Mouse (Mus musculus): Measurements from ENCODE around the gene Pi4ka. TPM values are rescaled to one million over a fixed set of nuclear protein-coding genes. Genes with fewer than 3 reads are reported as not detected.
"Not testable (repeated sequence)": the region's sequence is repeated elsewhere in the genome, so short reads cannot be mapped to it uniquely, and the experiment has no call there.

The Pi4ka gene
- total and polyA plus RNA-seq, 2 experiments, result 17.9 to 21.4 TPM

GRCm38 (mm10) chr16:17233702-17234498 is 172.2 kb downstream of the Pi4ka start:
- H3K4me3 ChIP-seq (ENCODE audit: insufficient read depth, low read depth, low read length), result peak overlapping the region; percentile 88
- no peaks in the 10 kb centered on the region for H3K27me3 ChIP-seq (ENCODE audit: control insufficient read depth, insufficient read depth, low read length)
- peak overlapping the region; percentile 96 for H3K9ac ChIP-seq (ENCODE audit: low read depth, low read length)
- peak overlapping the region; percentile 72 for H3K27ac ChIP-seq (replicated peaks; ENCODE audit: insufficient read depth, low read depth, low read length)
- peaks cover 15% of the 10 kb centered on the region for H3K4me1 ChIP-seq (ENCODE audit: control insufficient read depth, insufficient read depth, low read length)
- no peak for DNase-seq (ENCODE audit: extremely low read depth, low read depth, low spot score)
- H3K79me2 ChIP-seq (ENCODE audit: control insufficient read depth, insufficient read depth, low read length), result peaks cover 15% of the 10 kb centered on the region
- WGBS, result under 1% methylated on average over 61 of the region's 62 CpGs
- TF ChIP-seq CTCF (IDR thresholded peaks at IDR 0.05; ENCODE audit: low read depth, low read length), result no peak
- no peak for TF ChIP-seq POLR2A (IDR thresholded peaks at IDR 0.05; ENCODE audit: extremely low read depth, insufficient read depth, low read length)
- H3K36me3 ChIP-seq (ENCODE audit: control insufficient read depth, insufficient read depth, low read length), result no peaks in the 10 kb centered on the region

GRCm38 (mm10) chr16:17232794-17233701 is 173.1 kb downstream of the Pi4ka start, which contains the start of gene Hic2:
Gene Hic2 (plus strand): TSS chr16:17233572.
- Histone ChIP-seq H3K9ac (ENCODE audit: low read depth, low read length) (peak within 1 kb of the TSS; percentile 96), H3K27ac (replicated peaks; ENCODE audit: insufficient read depth, low read depth, low read length) (peak within 1 kb of the TSS; percentile 72), H3K4me1 (ENCODE audit: control insufficient read depth, insufficient read depth, low read length) (peaks cover 15% of the 10 kb centered on the region), H3K36me3 (ENCODE audit: control insufficient read depth, insufficient read depth, low read length) (no peaks in the 10 kb centered on the region), H3K27me3 (ENCODE audit: control insufficient read depth, insufficient read depth, low read length) (no peaks in the 10 kb centered on the region), H3K79me2 (ENCODE audit: control insufficient read depth, insufficient read depth, low read length) (peaks cover 13% of the 10 kb centered on the region), H3K4me3 (ENCODE audit: insufficient read depth, low read depth, low read length) (peak within 1 kb of the TSS; percentile 88)
- 3% methylated on average over 59 of the region's 59 CpGs for WGBS
- peak; percentile 81 for DNase-seq (ENCODE audit: extremely low read depth, low read depth, low spot score)
- TF ChIP-seq POLR2A (IDR thresholded peaks at IDR 0.05; ENCODE audit: extremely low read depth, insufficient read depth, low read length) (0 out of 2 replicates have a peak, but pooled peaks have one; percentile 57), CTCF (IDR thresholded peaks at IDR 0.05; ENCODE audit: low read depth, low read length) (no peak)

GRCm38 (mm10) chr16:17231523-17231922 is 174.6 kb downstream of the Pi4ka start:
- 97% methylated on average over 2 of the region's 2 CpGs for WGBS
- not testable (repeated sequence) for H3K4me3 ChIP-seq (ENCODE audit: insufficient read depth, low read depth, low read length); H3K36me3 ChIP-seq (ENCODE audit: control insufficient read depth, insufficient read depth, low read length); H3K27ac ChIP-seq (replicated peaks; ENCODE audit: insufficient read depth, low read depth, low read length); H3K9ac ChIP-seq (ENCODE audit: low read depth, low read length); H3K79me2 ChIP-seq (ENCODE audit: control insufficient read depth, insufficient read depth, low read length); DNase-seq (ENCODE audit: extremely low read depth, low read depth, low spot score); H3K27me3 ChIP-seq (ENCODE audit: control insufficient read depth, insufficient read depth, low read length)
- peaks cover 15% of the 10 kb centered on the region for H3K4me1 ChIP-seq (ENCODE audit: control insufficient read depth, insufficient read depth, low read length)

Other genes with a start within 250 kb of the Pi4ka start
- 33.8 and 34.7 TPM in 2 replicates for gene Ube2l3, start 203.7 kb downstream of the Pi4ka start, total RNA-seq (2014; rRNA removed)
- 45.7 and 54.0 TPM in 2 replicates for gene Ube2l3, start 203.7 kb downstream of the Pi4ka start, polyA plus RNA-seq (2012; rRNA removed)
- gene Rimbp3, start 197.7 kb downstream of the Pi4ka start, total RNA-seq (2014; rRNA removed), result not detected in 2 replicates
- not detected in 2 replicates for gene Rimbp3, start 197.7 kb downstream of the Pi4ka start, polyA plus RNA-seq (2012; rRNA removed)
- gene Hic2, start 172.7 kb downstream of the Pi4ka start, total RNA-seq (2014; rRNA removed), result 0.83 and 1.2 TPM in 2 replicates
- 0.87 and 1.1 TPM in 2 replicates for gene Hic2, start 172.7 kb downstream of the Pi4ka start, polyA plus RNA-seq (2012; rRNA removed)
- gene Tmem191c, start 130.2 kb downstream of the Pi4ka start, total RNA-seq (2014; rRNA removed), result 0.37 and 0.87 TPM in 2 replicates
- gene Tmem191c, start 130.2 kb downstream of the Pi4ka start, polyA plus RNA-seq (2012; rRNA removed), result 0.97 and 1.4 TPM in 2 replicates
- 636 and 666 TPM in 2 replicates for gene Serpind1, start 74.9 kb downstream of the Pi4ka start, total RNA-seq (2014; rRNA removed)
- 368 and 398 TPM in 2 replicates for gene Serpind1, start 74.9 kb downstream of the Pi4ka start, polyA plus RNA-seq (2012; rRNA removed)
- 15.9 and 18.8 TPM in 2 replicates for gene Snap29, start 328 bp downstream of the Pi4ka start, total RNA-seq (2014; rRNA removed)
- gene Snap29, start 328 bp downstream of the Pi4ka start, polyA plus RNA-seq (2012; rRNA removed), result 3.9 and 4.2 TPM in 2 replicates
- gene Crkl, start 45.7 kb upstream of the Pi4ka start, total RNA-seq (2014; rRNA removed), result 9.6 and 15.2 TPM in 2 replicates
- gene Crkl, start 45.7 kb upstream of the Pi4ka start, polyA plus RNA-seq (2012; rRNA removed), result 28.0 and 28.8 TPM in 2 replicates
- gene Aifm3, start 83.3 kb upstream of the Pi4ka start, total RNA-seq (2014; rRNA removed), result 1.4 and 3.7 TPM in 2 replicates
- 3.5 and 3.7 TPM in 2 replicates for gene Aifm3, start 83.3 kb upstream of the Pi4ka start, polyA plus RNA-seq (2012; rRNA removed)
- gene Lztr1, start 102.4 kb upstream of the Pi4ka start, total RNA-seq (2014; rRNA removed), result 39.0 and 53.0 TPM in 2 replicates
- 83.5 and 96.7 TPM in 2 replicates for gene Lztr1, start 102.4 kb upstream of the Pi4ka start, polyA plus RNA-seq (2012; rRNA removed)
- 15.1 and 18.8 TPM in 2 replicates for gene Thap7, start 124.8 kb upstream of the Pi4ka start, total RNA-seq (2014; rRNA removed)
- gene Thap7, start 124.8 kb upstream of the Pi4ka start, polyA plus RNA-seq (2012; rRNA removed), result 47.9 and 49.2 TPM in 2 replicates
- not detected in 2 replicates for gene Lrrc74b, start 154.9 kb upstream of the Pi4ka start, total RNA-seq (2014; rRNA removed)
- gene Lrrc74b, start 154.9 kb upstream of the Pi4ka start, polyA plus RNA-seq (2012; rRNA removed), result not detected in 2 replicates
- gene P2rx6, start 155.6 kb upstream of the Pi4ka start, total RNA-seq (2014; rRNA removed), result under 0.01 TPM in 1 of 2 replicates, not detected in the other
- gene P2rx6, start 155.6 kb upstream of the Pi4ka start, polyA plus RNA-seq (2012; rRNA removed), result 0.12 TPM in 1 of 2 replicates, not detected in the other
- 0.74 TPM in 2 replicates for gene Slc7a4, start 176.9 kb upstream of the Pi4ka start, total RNA-seq (2014; rRNA removed)
- gene Slc7a4, start 176.9 kb upstream of the Pi4ka start, polyA plus RNA-seq (2012; rRNA removed), result 1.9 and 5.3 TPM in 2 replicates
- gene Smpd4, start 213.0 kb upstream of the Pi4ka start, total RNA-seq (2014; rRNA removed), result 3.6 and 6.0 TPM in 2 replicates
- gene Smpd4, start 213.0 kb upstream of the Pi4ka start, polyA plus RNA-seq (2012; rRNA removed), result 15.2 and 26.9 TPM in 2 replicates
- not detected in 2 replicates for gene Ccdc74a, start 240.2 kb upstream of the Pi4ka start, total RNA-seq (2014; rRNA removed)
- not detected in 2 replicates for gene Ccdc74a, start 240.2 kb upstream of the Pi4ka start, polyA plus RNA-seq (2012; rRNA removed)